Mouse (Mus musculus): ENCODE measurements at regions not wholly inside any gene's neighbourhood (a gene's known extent, or its start where the extent isn't known, plus 50 kb on each side); places are given as distances from the start of the nearest gene placed in this dataset.

GRCm38 (mm10) chr4:8967986-8968385, 729.1 kb upstream of the Car8 start:
- no peaks in the 10 kb centered on the region for H3K9me3 ChIP-seq (ENCODE audit: control insufficient read depth, low read length)
- H3K4me1 ChIP-seq (ENCODE audit: control insufficient read depth, insufficient read depth, low read depth, low read length), result no peaks in the 10 kb centered on the region
- no peak overlapping the region for H3K9ac ChIP-seq (ENCODE audit: low read depth, low read length)
- WGBS, result 87% methylated on average over 3 of the region's 3 CpGs
- H3K36me3 ChIP-seq (ENCODE audit: control insufficient read depth, insufficient read depth, low read length), result no peaks in the 10 kb centered on the region
- H3K4me2 ChIP-seq (ENCODE audit: low read length), result no peak overlapping the region
- no peaks in the 10 kb centered on the region for H3K27me3 ChIP-seq (replicated peaks; ENCODE audit: control insufficient read depth, insufficient read depth, low read length)
- ATAC-seq, result no peak
- no peak overlapping the region for H3K4me3 ChIP-seq (ENCODE audit: low read length)
- no peak overlapping the region for H3K27ac ChIP-seq (ENCODE audit: low read depth, low read length)

DNA sequence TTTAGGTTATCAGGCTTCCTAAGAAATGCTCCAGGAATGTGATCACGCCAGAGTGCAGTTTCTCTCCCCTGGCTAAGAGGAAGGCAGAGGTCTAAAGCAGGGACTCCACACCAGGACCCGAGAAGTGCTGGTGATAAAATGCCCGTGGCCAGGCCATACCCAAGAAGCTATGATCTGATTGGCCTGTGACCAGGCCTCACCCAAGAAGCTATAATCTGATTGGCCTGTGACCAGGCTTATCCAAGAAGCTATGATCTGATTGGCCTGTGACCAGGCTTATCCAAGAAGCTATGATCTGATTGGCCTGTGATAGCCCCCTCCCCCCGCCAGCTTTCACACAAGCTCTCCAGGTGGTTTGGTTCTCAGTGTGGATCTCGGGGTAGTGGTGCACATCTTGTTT, 726.7 kb upstream of the Car8 start:
- 91% methylated on average over 5 of the region's 5 CpGs for WGBS
- Histone ChIP-seq H3K4me3 (ENCODE audit: low read length) (no peak overlapping the region), H3K36me3 (ENCODE audit: control insufficient read depth, insufficient read depth, low read length) (no peaks in the 10 kb centered on the region), H3K4me1 (ENCODE audit: control insufficient read depth, insufficient read depth, low read depth, low read length) (no peaks in the 10 kb centered on the region), H3K27ac (ENCODE audit: low read depth, low read length) (no peak overlapping the region), H3K9ac (ENCODE audit: low read depth, low read length) (no peak overlapping the region), H3K9me3 (ENCODE audit: control insufficient read depth, low read length) (no peaks in the 10 kb centered on the region), H3K4me2 (ENCODE audit: low read length) (no peak overlapping the region), H3K27me3 (replicated peaks; ENCODE audit: control insufficient read depth, insufficient read depth, low read length) (no peaks in the 10 kb centered on the region)
- no peak for ATAC-seq

- H3K4me3 ChIP-seq (ENCODE audit: low read length), result no peak overlapping the region
- no peaks in the 10 kb centered on the region for H3K9me3 ChIP-seq (ENCODE audit: control insufficient read depth, low read length)
- no peak overlapping the region for H3K4me2 ChIP-seq (ENCODE audit: low read length)
- no peaks in the 10 kb centered on the region for H3K4me1 ChIP-seq (ENCODE audit: control insufficient read depth, insufficient read depth, low read depth, low read length)
- WGBS, result 74% methylated on average over 9 of the region's 9 CpGs
- no peaks in the 10 kb centered on the region for H3K36me3 ChIP-seq (ENCODE audit: control insufficient read depth, insufficient read depth, low read length)
- ATAC-seq, result no peak
- no peaks in the 10 kb centered on the region for H3K27me3 ChIP-seq (replicated peaks; ENCODE audit: control insufficient read depth, insufficient read depth, low read length)
- H3K27ac ChIP-seq (ENCODE audit: low read depth, low read length), result no peak overlapping the region
- H3K9ac ChIP-seq (ENCODE audit: low read depth, low read length), result no peak overlapping the region
Observed at GRCm38 (mm10) chr4:8962959-8963572, 724.2 kb upstream of the Car8 start.

- no peaks in the 10 kb centered on the region for H3K27me3 ChIP-seq (replicated peaks; ENCODE audit: control insufficient read depth, insufficient read depth, low read length)
- no peak overlapping the region for H3K4me3 ChIP-seq (ENCODE audit: low read length)
- H3K4me1 ChIP-seq (ENCODE audit: control insufficient read depth, insufficient read depth, low read depth, low read length), result peaks cover 3% of the 10 kb centered on the region; the same call in 1 of the 2 replicates
- no peak overlapping the region for H3K27ac ChIP-seq (ENCODE audit: low read depth, low read length)
- H3K36me3 ChIP-seq (ENCODE audit: control insufficient read depth, insufficient read depth, low read length), result no peaks in the 10 kb centered on the region
- no peak overlapping the region for H3K4me2 ChIP-seq (ENCODE audit: low read length)
- H3K9me3 ChIP-seq (ENCODE audit: control insufficient read depth, low read length), result no peaks in the 10 kb centered on the region
- no peak for ATAC-seq
- WGBS, result 81% methylated on average over 6 of the region's 6 CpGs
- H3K9ac ChIP-seq (ENCODE audit: low read depth, low read length), result no peak overlapping the region
Observed at GRCm38 (mm10) chr4:8961851-8962250, 723.0 kb upstream of the Car8 start.

- Histone ChIP-seq H3K9ac (ENCODE audit: low read depth, low read length) (no peak overlapping the region), H3K4me2 (ENCODE audit: low read length) (no peak overlapping the region), H3K4me1 (ENCODE audit: control insufficient read depth, insufficient read depth, low read depth, low read length) (peaks cover 14% of the 10 kb centered on the region), H3K4me3 (ENCODE audit: low read length) (no peak overlapping the region), H3K27ac (ENCODE audit: low read depth, low read length) (no peak overlapping the region), H3K27me3 (replicated peaks; ENCODE audit: control insufficient read depth, insufficient read depth, low read length) (no peaks in the 10 kb centered on the region), H3K36me3 (ENCODE audit: control insufficient read depth, insufficient read depth, low read length) (no peaks in the 10 kb centered on the region), H3K9me3 (ENCODE audit: control insufficient read depth, low read length) (no peaks in the 10 kb centered on the region)
- ATAC-seq, result no peak
- 12% methylated on average over 6 of the region's 6 CpGs for whole genome bisulfite sequencing
Observed at GRCm38 (mm10) chr4:8957771-8958170, 718.9 kb upstream of the Car8 start.

DNA sequence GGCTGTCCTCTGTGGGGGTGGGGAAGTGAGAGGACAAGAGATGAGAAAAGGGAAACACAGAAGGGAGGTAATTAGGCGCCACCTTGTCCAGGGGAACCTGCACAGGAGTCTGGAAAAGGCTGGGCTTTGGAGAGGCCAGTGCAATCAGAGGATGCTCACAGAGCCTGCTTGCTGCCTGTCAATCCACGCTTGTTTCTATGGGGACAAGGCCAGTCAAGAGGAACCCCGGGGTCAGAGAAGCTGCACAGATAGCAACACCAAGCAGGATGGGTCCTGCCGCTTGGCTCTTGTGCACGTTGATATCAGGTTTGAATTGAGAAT, 718.1 kb upstream of the Car8 start:
- Histone ChIP-seq H3K4me3 (ENCODE audit: low read length) (no peak overlapping the region), H3K4me1 (ENCODE audit: control insufficient read depth, insufficient read depth, low read depth, low read length) (peaks cover 14% of the 10 kb centered on the region), H3K27ac (ENCODE audit: low read depth, low read length) (no peak overlapping the region), H3K36me3 (ENCODE audit: control insufficient read depth, insufficient read depth, low read length) (no peaks in the 10 kb centered on the region), H3K9ac (ENCODE audit: low read depth, low read length) (no peak overlapping the region), H3K4me2 (ENCODE audit: low read length) (no peak overlapping the region), H3K9me3 (ENCODE audit: control insufficient read depth, low read length) (no peaks in the 10 kb centered on the region), H3K27me3 (replicated peaks; ENCODE audit: control insufficient read depth, insufficient read depth, low read length) (no peaks in the 10 kb centered on the region)
- ATAC-seq, result peak; percentile 28; the same call in 1 of the 2 replicates
- 27% methylated on average over 5 of the region's 5 CpGs for WGBS

GRCm38 (mm10) chr4:8956312-8957022, 717.6 kb upstream of the Car8 start:
- no peak overlapping the region for H3K27ac ChIP-seq (ENCODE audit: low read depth, low read length)
- H3K9me3 ChIP-seq (ENCODE audit: control insufficient read depth, low read length), result no peaks in the 10 kb centered on the region

GRCm38 (mm10) chr4:8955306-8955705, 716.5 kb upstream of the Car8 start:
- no peak for ATAC-seq
- 70% methylated on average over 5 of the region's 5 CpGs for WGBS

More at GRCm38 (mm10) chr4:8956312-8957022, 717.6 kb upstream of the Car8 start:
- Histone ChIP-seq H3K27me3 (replicated peaks; ENCODE audit: control insufficient read depth, insufficient read depth, low read length) (no peaks in the 10 kb centered on the region), H3K4me1 (ENCODE audit: control insufficient read depth, insufficient read depth, low read depth, low read length) (peaks cover 14% of the 10 kb centered on the region), H3K4me3 (ENCODE audit: low read length) (no peak overlapping the region), H3K4me2 (ENCODE audit: low read length) (no peak overlapping the region), H3K36me3 (ENCODE audit: control insufficient read depth, insufficient read depth, low read length) (no peaks in the 10 kb centered on the region), H3K9ac (ENCODE audit: low read depth, low read length) (no peak overlapping the region)
- peak; percentile 21; the same call in 1 of the 2 replicates for ATAC-seq
- WGBS, result 32% methylated on average over 9 of the region's 9 CpGs

GRCm38 (mm10) chr4:8954356-8954914, 715.6 kb upstream of the Car8 start:
- Histone ChIP-seq H3K9ac (ENCODE audit: low read depth, low read length) (peak overlapping the region; percentile 21; the same call in 1 of the 2 replicates), H3K27me3 (replicated peaks; ENCODE audit: control insufficient read depth, insufficient read depth, low read length) (no peaks in the 10 kb centered on the region), H3K27ac (ENCODE audit: low read depth, low read length) (peak overlapping the region; percentile 44; the same call in 1 of the 2 replicates), H3K9me3 (ENCODE audit: control insufficient read depth, low read length) (no peaks in the 10 kb centered on the region), H3K36me3 (ENCODE audit: control insufficient read depth, insufficient read depth, low read length) (no peaks in the 10 kb centered on the region), H3K4me3 (ENCODE audit: low read length) (no peak overlapping the region), H3K4me1 (ENCODE audit: control insufficient read depth, insufficient read depth, low read depth, low read length) (peaks cover 14% of the 10 kb centered on the region), H3K4me2 (ENCODE audit: low read length) (peak overlapping the region; percentile 30)
- peak; percentile 75 for ATAC-seq
- 13% methylated on average over 10 of the region's 10 CpGs for WGBS

More at GRCm38 (mm10) chr4:8955306-8955705, 716.5 kb upstream of the Car8 start:
- Histone ChIP-seq H3K4me3 (ENCODE audit: low read length) (no peak overlapping the region), H3K36me3 (ENCODE audit: control insufficient read depth, insufficient read depth, low read length) (no peaks in the 10 kb centered on the region), H3K4me2 (ENCODE audit: low read length) (no peak overlapping the region), H3K4me1 (ENCODE audit: control insufficient read depth, insufficient read depth, low read depth, low read length) (peaks cover 14% of the 10 kb centered on the region), H3K27me3 (replicated peaks; ENCODE audit: control insufficient read depth, insufficient read depth, low read length) (no peaks in the 10 kb centered on the region), H3K9me3 (ENCODE audit: control insufficient read depth, low read length) (no peaks in the 10 kb centered on the region), H3K27ac (ENCODE audit: low read depth, low read length) (no peak overlapping the region), H3K9ac (ENCODE audit: low read depth, low read length) (no peak overlapping the region)
